Mouse (Mus musculus) mouse embryonic stem cell (cell line): ENCODE data around the gene Bcl2l10.

Experiments
- in situ Hi-C, 2 experiments: fragments of 300-500 bp; cut with MboI; formaldehyde crosslinking; loops; 1 replicate in 1 of 2; 3 replicates in 1 of 2; pipeline ENCODE4 v1.14.3; 2019 to 2020; ENCODE audit warnings: low sequenced_read_pairs in 2 of 2, low pct_unique_long_range_greater_than_20kb in 1 of 2, mixed read lengths in 1 of 2; ENCODE audit not compliant: unreplicated experiment in 1 of 2

Gene Bcl2l10

GRCm38 (mm10) chr9:75384337-75384962, 36.9 kb downstream of the Bcl2l10 start:
- in situ Hi-C loops = no loop called here

DNA sequence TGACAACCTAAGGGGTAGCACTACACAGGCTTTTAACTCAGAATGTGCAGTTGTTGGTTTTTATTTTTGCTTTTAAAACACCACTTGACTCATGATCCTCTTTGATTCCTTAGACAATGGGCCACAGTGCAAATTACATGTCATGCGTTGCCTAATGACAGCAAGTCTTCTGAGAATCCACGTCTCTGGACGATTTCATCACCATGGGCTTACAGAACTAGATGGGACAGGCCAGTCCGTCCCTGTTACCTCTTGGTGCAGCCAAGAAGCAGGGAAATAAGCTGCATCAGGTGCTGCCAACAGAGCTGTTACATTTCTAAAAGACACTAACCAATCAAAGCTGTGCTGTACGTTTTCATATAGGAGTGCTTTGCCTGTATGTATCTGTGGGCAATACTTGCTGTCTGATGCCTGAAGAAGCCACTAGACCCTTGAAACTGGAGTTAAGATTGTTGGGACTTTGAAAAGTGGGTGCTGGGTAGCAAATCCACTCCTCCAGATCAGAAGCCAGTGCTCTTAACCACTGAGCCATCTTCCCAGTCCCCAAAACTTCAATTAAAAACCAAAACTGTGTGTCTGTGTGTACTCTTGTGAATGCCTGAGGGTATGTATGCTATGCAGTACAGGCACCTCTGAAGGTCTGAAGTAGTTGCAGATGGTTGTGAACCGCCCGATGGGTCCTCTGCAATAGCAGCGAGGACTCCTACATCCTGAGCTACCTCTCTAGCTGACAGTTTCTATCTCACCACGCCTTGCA, 37.8 kb downstream of the Bcl2l10 start:
- in situ Hi-C loops = no loop called here

- in situ Hi-C loops = no loop called here
Measured at GRCm38 (mm10) chr9:75393251-75393650, 45.7 kb downstream of the Bcl2l10 start.

- in situ Hi-C loops = no loop called here
Measured at GRCm38 (mm10) chr9:75395971-75396370, 48.4 kb downstream of the Bcl2l10 start.

DNA sequence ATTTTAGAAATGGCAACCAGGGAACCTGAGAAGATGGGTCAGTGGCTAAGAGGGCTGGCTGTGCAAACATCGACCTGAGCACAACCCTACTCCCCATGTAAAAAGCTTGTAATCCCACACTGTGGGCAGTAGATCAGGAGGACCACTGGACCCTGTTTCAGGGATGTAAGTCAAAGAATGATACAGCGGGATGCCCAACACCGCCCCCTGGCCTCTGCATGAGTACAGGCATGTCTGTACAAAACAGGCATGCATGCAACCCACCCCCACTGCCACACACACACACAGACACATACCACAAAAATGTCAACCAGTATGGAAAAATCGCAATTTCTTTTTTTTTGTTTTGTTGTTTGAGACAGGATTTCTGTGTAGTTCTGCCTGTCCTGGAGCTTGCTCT, 51.5 kb downstream of the Bcl2l10 start:
- in situ Hi-C loops = no loop called here

- in situ Hi-C loops = no loop called here
Measured at GRCm38 (mm10) chr9:75400639-75401038, 53.1 kb downstream of the Bcl2l10 start.
